Mouse (Mus musculus) frontal cortex, adult 2 months (tissue): ENCODE data around the gene Irgm1. TPM values are rescaled to one million over a fixed set of nuclear protein-coding genes. Genes with fewer than 3 reads are reported as not detected.
"Not testable (repeated sequence)": the region's sequence is repeated elsewhere in the genome, so short reads cannot be mapped to it uniquely, and the experiment has no call there.

Experiments
- DNase-seq, 2 experiments: peaks; one replicate each; pipeline ENCODE4 v3.0.0; 2022; ENCODE audit warnings: low spot score in 1 of 2; ENCODE audit errors: extremely low spot score in 1 of 2
- polyA plus RNA-seq: library from polyadenylated mRNA; depleted of rRNA; stranded (reverse); fragments of >200 nt; gene quantifications from 2 replicates; pipeline ENCODE4 v1.2.3, GENCODE M21; 2012; rRNA removed

Irgm1 gene
- polyA plus RNA-seq, result 12.1 and 12.7 TPM in 2 replicates

GRCm38 (mm10) chr11:48871201-48871772 lies at the start of gene Irgm1:
TSS of gene Irgm1 (minus strand) at chr11:48871683.
- peak in 1 of 2 experiments; percentile 35 for DNase-seq

DNA sequence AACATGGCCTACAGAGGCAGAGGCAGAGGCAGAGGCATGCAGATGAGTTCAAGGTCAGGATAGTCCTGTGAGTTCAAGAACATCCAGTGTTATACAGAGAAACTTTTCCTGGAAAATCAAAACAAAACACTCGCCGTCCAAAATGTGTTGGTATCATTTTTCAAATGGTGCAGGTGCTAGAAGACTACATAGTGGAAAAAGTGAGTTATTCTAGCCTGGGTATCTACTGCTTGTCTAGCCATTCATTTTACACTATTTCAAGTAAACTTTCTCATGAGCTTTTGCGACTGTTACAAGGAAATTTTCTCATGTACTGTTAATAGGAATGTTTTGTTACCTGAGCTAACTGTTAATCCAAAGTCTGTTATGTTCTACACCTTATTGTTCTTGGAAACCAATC lies 46.9 kb upstream of the Irgm1 start:
- no peak for DNase-seq

GRCm38 (mm10) chr11:48913611-48914010 lies 42.1 kb upstream of the Irgm1 start:
- DNase-seq, result no peak

DNA sequence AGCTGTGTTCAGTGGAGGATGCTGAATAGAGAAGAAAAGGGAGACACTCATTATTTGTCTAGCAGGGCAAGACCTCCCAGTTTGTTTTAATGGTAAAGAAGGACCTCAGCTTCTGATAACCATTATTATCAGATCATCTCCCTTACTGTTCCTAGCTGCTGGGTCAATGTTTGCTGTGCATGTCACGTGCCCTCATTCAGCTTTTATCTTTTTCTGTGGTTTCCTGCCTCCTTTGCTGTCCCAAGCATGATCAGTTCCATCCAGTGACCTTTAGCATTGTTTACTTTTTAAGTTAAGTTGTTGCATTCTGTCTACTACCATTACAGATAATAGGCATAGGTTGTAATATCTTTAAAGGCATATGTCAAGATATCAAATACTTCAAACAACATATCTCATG lies 37.0 kb upstream of the Irgm1 start:
- no peak for DNase-seq

DNA sequence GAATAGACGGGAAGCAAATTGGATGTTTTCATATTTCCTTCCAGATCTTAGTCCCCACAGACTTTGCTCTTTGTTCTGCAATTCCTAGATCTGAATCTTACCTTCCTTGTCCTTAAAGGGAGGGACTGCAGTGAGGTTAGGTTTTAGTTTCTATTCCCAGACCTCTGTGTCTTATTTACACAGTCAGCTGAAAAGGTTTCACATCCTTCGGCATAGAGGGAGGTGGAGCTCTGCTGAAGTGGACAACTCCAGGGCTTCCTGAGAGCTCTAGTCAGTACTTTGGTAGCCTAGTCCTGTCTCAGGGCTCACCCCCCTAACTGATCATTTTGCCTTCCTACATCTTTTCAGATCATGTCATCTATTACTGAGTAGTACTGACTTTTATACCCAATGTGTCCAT lies 30.5 kb upstream of the Irgm1 start, which contains the start of gene Gm5431:
Gene Gm5431, minus strand, starts transcription at position 194 of the 400 bp plus-strand sequence.
- DNase-seq, result no peak

- not testable (repeated sequence) for DNase-seq
Measured at GRCm38 (mm10) chr11:48901567-48901930, 30.1 kb upstream of the Irgm1 start.

DNA sequence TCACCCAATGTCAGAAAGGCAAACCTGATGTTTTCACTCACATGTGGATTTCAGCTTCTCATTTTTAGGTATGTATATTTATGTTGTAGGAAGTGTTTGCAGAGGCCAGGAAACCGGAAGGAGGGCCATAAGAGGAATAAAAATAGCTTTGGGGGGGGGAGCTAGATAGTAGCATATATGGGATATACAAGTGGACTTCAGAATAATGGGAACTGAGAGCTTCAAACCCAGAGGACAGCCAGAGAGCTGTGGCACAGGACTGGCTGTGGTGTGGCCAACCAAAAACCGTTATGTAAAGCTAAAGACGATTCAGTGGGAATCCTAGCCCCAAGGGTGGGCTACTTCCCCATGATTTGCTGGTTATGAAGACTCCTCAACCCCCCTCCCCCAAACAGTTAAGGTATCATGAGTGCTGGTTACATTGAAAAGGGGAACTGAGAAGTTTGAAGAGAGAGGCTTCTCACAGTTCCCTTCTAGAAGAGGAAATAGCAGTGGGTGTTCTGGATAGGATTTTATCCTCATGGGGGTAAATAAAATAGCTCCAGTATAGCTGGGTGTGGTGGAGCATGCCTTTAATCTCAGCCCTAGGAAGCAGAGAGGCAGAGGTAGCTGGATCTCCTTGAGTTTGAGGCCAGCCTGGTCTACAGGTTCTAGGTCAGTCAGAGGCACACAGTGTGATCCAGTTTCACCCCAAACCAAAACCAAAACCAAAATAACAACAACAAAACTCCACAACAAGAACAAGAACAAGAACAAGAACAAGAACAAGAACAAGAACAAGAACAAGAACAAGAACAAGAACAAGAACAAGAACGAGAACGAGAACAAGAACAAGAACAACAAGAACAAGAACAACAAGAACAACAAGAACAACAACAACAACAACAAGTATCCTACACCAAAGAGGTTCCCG lies 29.4 kb upstream of the Irgm1 start:
- not testable (repeated sequence) for DNase-seq

GRCm38 (mm10) chr11:48898812-48899431 lies 27.4 kb upstream of the Irgm1 start:
- DNase-seq, result no peak

DNA sequence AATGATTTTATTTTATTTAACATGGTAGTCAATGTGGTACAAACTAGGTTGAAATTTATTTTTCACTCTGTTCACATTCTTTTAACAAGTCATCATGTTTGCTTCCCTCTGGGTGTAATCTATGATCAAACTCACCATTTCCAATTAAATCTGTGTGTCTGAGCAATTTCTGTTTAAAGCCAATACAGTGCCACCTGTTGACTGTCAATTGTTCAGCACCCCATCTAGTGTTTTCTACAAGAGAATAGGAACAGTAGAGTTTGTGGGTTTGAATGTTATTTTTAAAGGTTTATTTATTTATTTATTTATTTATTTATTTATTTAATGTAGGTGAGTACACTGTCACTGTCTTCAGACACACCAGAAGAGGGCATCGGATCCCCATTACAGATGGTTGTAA lies 5.2 kb upstream of the Irgm1 start:
- DNase-seq, result no peak

GRCm38 (mm10) chr11:48875343-48875837 lies 3.9 kb upstream of the Irgm1 start:
- DNase-seq, result not testable (repeated sequence)

DNA sequence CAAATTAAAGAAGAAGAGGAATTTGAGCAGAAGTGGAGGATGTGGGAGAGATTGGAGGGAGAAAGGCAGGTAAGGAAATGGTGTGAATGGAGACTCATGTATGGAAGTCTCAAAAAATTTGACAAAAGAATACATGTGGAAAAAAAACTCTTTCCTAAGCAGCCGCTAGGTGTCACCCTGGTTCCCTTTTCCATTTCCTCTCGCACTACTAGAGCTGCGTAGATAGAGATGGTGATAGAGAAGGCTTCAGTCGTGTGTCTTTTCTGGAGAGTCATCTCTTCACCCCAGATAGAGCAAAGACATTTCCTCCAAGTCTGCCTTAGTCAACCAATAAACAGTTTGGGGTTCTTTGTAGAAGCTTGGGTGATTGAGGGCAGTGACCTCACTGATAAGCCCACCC lies 3.0 kb upstream of the Irgm1 start:
- DNase-seq, result peak in 1 of 2 experiments; percentile 82

DNA sequence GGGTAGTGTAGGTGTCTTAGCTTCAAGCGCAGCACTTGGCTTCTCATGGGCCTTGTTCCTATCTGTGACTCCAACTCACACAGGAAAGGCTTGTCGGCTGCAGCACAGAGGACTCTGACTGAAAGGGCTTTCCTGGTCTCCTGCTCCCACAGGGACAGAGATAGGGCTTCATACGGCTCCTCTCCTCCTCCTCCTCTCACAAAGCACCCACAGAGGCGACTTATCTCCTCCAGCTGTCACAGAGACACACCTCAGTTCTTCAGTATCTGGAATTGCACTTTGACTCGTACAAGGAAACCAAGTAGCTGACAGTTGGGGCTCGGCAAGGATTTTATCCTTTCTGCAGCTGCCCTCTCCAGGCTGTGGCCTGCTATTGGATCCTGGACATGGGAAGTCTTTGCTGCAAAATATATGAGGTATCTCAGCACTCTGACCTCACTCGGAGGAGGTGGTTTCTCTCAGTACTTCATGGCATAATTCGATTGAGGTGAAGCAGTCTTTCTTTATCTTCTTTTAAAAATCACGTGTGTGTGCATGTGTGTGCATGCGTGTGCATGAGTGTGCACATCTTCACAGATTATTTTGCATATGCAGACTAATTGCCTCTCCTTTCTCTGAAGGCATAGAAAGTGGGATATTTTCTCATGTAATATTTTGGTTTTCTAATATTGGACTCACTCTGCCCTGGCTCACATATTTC lies 2.3 kb upstream of the Irgm1 start:
- DNase-seq, result no peak

GRCm38 (mm10) chr11:48872695-48873300 lies 1.3 kb upstream of the Irgm1 start:
- no peak for DNase-seq

GRCm38 (mm10) chr11:48871817-48872541 lies 496 bp upstream of the Irgm1 start:
- peak in 1 of 2 experiments; percentile 39 for DNase-seq

DNA sequence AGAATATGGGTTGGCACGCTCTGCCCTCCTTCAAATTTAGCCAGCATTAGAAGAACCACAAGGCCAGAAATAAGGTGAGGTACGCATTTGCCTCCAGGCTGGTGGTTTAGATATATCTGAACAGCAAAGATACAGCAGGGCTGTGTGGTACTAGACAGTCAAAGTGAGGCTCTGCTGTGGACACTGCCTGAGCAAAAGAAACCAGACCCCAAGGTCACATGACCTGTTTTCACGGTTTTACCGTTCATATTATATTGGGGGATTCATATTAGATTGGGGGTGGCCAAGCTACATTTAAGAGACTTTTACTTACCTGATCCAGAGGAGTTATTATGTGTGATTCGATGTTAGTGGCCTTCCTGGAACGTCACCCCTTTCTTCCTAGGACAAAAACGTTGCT lies 702 bp downstream of the Irgm1 start:
- no peak for DNase-seq

- DNase-seq, result no peak
Measured at GRCm38 (mm10) chr11:48869380-48870110, 1.9 kb downstream of the Irgm1 start.

DNA sequence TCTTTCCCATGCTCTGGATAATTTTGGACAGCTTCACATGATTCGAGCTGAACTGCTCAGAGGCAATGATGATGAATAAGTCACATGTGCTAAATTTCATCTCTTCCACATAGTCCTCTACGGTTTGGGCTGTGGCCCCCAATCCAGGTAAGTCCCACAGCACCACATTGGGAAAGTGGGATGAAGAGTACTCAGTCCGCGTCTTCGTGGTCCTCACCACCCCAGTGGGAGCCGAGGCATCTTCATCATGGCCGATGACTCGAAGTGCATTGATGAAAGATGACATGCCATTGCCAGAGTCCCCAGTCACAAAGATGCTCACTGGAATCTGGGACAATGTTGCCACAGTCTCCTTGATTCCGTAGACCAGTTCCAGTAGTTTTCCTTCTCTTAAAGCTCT lies 5.0 kb downstream of the Irgm1 start:
- DNase-seq, result no peak

DNA sequence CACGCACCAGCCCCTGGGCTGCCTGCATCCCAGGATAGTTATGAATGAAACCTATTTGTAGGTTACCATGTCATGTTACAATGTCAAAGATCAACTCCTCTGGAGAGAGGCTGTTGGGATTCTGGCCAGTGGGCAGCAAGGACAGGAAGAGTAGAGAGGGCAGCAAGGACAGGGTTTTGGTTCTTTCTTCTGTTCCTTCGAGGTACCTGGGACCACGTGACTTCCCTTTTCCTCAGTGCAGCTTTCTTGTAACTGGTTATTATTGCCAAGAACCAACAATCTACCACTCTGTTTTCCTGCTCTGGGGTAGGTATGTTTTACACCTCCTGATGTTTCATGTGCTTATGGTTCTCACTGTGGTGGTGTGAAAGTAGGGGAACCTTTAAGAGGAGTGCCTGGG lies 7.7 kb downstream of the Irgm1 start:
- no peak for DNase-seq

DNA sequence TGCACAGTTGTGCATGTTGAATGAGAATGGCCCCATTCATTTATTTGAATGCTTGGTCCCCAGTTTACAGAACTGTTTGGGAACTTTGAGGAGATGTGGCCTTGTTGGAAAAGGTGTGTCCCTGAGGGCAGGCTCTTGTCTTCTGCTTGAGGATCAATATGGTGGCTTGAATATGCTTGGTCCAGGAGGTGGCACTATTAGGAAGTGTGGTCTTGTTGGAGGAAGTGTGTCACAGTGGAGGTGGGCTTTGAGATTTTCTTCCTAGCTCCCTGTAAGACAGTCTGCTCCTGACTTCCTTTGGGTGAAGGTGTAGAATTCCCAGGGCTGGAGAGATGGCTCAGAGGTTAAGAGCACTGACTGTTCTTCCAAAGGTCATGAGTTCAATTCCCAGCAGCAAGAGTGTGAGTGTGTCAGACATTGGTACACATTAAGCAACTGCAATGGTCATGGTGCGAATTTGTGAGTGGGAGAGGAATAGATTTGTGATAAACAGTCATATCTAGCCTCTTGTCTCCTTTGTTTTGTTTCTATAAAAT lies 8.6 kb downstream of the Irgm1 start:
- no peak for DNase-seq
